Mouse (Mus musculus): ENCODE results near the gene Gm10061.
"Not testable (repeated sequence)": the region's sequence is repeated elsewhere in the genome, so short reads cannot be mapped to it uniquely, and the experiment has no call there.

The Gm10061 gene

GRCm38 (mm10) chr16:89150786-89151185 is at the start of gene Gm10061:
Gene Gm10061, plus strand, starts transcription at chr16:89151086.
- DNase-seq (ENCODE audit: low spot score) = no peak

GRCm38 (mm10) chr16:89140551-89140950 is 10.3 kb upstream of the Gm10061 start, which contains the start of gene Gm6358:
Gene Gm6358, plus strand, starts transcription at chr16:89140851.
- DNase-seq (ENCODE audit: low spot score) = no peak

GRCm38 (mm10) chr16:89157652-89158051 is 6.8 kb downstream of the Gm10061 start, which contains the start of gene Gm9789:
Gene Gm9789, plus strand, starts transcription at chr16:89157952.
- DNase-seq (ENCODE audit: low spot score) = no peak

GRCm38 (mm10) chr16:89169190-89169589 is 18.3 kb downstream of the Gm10061 start, which contains the start of gene Gm7735:
Gene Gm7735, plus strand, starts transcription at chr16:89169490.
- DNase-seq (ENCODE audit: low spot score) = not testable (repeated sequence)

- DNase-seq (ENCODE audit: low spot score) = no peak
Measured at GRCm38 (mm10) chr16:89174435-89174834, 23.5 kb downstream of the Gm10061 start, which contains the start of gene 1110057P08Rik. Gene 1110057P08Rik, plus strand, starts transcription at chr16:89174735.

- DNase-seq (ENCODE audit: low spot score) = no peak
Measured at GRCm38 (mm10) chr16:89188621-89189020, 37.7 kb downstream of the Gm10061 start.

Measured in retina, embryonic 14.5 days (tissue).